Mouse (Mus musculus): ENCODE measurements around the gene Slc43a1. TPM values are rescaled to one million over a fixed set of nuclear protein-coding genes. Genes with fewer than 3 reads are reported as not detected.
A peak's percentile ranks its signal among the peaks of the same experiment; 100 is the strongest.
"Not testable (repeated sequence)": the region's sequence is repeated elsewhere in the genome, so short reads cannot be mapped to it uniquely, and the experiment has no call there.

The Slc43a1 gene
- total RNA-seq, 1 experiment from 2014 or later: 23.5 TPM

GRCm38 (mm10) chr2:84884611-84885010 lies 46.0 kb downstream of the Slc43a1 start:
- ATAC-seq (replicated peaks in 1 of 2; ENCODE audit: insufficient read depth in 1 of 2, low FRiP score in 2 of 2, low TSS enrichment in 1 of 2, low read depth in 1 of 2, poor library complexity in 2 of 2, severe bottlenecking in 2 of 2): no peak

- ATAC-seq (replicated peaks in 1 of 2; ENCODE audit: insufficient read depth in 1 of 2, low FRiP score in 2 of 2, low TSS enrichment in 1 of 2, low read depth in 1 of 2, poor library complexity in 2 of 2, severe bottlenecking in 2 of 2): no peak
Observed at GRCm38 (mm10) chr2:84885084-84886055, 46.7 kb downstream of the Slc43a1 start.

GRCm38 (mm10) chr2:84886234-84886731 lies 47.6 kb downstream of the Slc43a1 start, which contains the start of gene Rtn4rl2:
Gene Rtn4rl2 (minus strand): TSS chr2:84886710.
- ATAC-seq (replicated peaks in 1 of 2; ENCODE audit: insufficient read depth in 1 of 2, low FRiP score in 2 of 2, low TSS enrichment in 1 of 2, low read depth in 1 of 2, poor library complexity in 2 of 2, severe bottlenecking in 2 of 2): no peak

- no peak for ATAC-seq (replicated peaks in 1 of 2; ENCODE audit: insufficient read depth in 1 of 2, low FRiP score in 2 of 2, low TSS enrichment in 1 of 2, low read depth in 1 of 2, poor library complexity in 2 of 2, severe bottlenecking in 2 of 2)
Observed at GRCm38 (mm10) chr2:84886821-84887281, 48.2 kb downstream of the Slc43a1 start.

GRCm38 (mm10) chr2:84887411-84888271 lies 49.0 kb downstream of the Slc43a1 start:
- ATAC-seq (replicated peaks in 1 of 2; ENCODE audit: insufficient read depth in 1 of 2, low FRiP score in 2 of 2, low TSS enrichment in 1 of 2, low read depth in 1 of 2, poor library complexity in 2 of 2, severe bottlenecking in 2 of 2): peak; percentile 27 to 35; a peak in 2 of 4 replicates

- peak; percentile 28 to 58; a peak in 3 of 4 replicates for ATAC-seq (replicated peaks in 1 of 2; ENCODE audit: insufficient read depth in 1 of 2, low FRiP score in 2 of 2, low TSS enrichment in 1 of 2, low read depth in 1 of 2, poor library complexity in 2 of 2, severe bottlenecking in 2 of 2)
Observed at GRCm38 (mm10) chr2:84888657-84889315, 50.1 kb downstream of the Slc43a1 start.

- no peak for ATAC-seq (replicated peaks in 1 of 2; ENCODE audit: insufficient read depth in 1 of 2, low FRiP score in 2 of 2, low TSS enrichment in 1 of 2, low read depth in 1 of 2, poor library complexity in 2 of 2, severe bottlenecking in 2 of 2)
Observed at GRCm38 (mm10) chr2:84889316-84890044, 50.8 kb downstream of the Slc43a1 start.

GRCm38 (mm10) chr2:84890045-84890340 lies 51.3 kb downstream of the Slc43a1 start:
- peak; percentile 57 to 68 for ATAC-seq (replicated peaks in 1 of 2; ENCODE audit: insufficient read depth in 1 of 2, low FRiP score in 2 of 2, low TSS enrichment in 1 of 2, low read depth in 1 of 2, poor library complexity in 2 of 2, severe bottlenecking in 2 of 2)

- ATAC-seq (replicated peaks in 1 of 2; ENCODE audit: insufficient read depth in 1 of 2, low FRiP score in 2 of 2, low TSS enrichment in 1 of 2, low read depth in 1 of 2, poor library complexity in 2 of 2, severe bottlenecking in 2 of 2): no peak
Observed at GRCm38 (mm10) chr2:84893359-84893758, 54.7 kb downstream of the Slc43a1 start.

GRCm38 (mm10) chr2:84895495-84896198 lies 57.0 kb downstream of the Slc43a1 start:
- no peak for ATAC-seq (replicated peaks in 1 of 2; ENCODE audit: insufficient read depth in 1 of 2, low FRiP score in 2 of 2, low TSS enrichment in 1 of 2, low read depth in 1 of 2, poor library complexity in 2 of 2, severe bottlenecking in 2 of 2)

- not testable (repeated sequence) for ATAC-seq (replicated peaks in 1 of 2; ENCODE audit: insufficient read depth in 1 of 2, low FRiP score in 2 of 2, low TSS enrichment in 1 of 2, low read depth in 1 of 2, poor library complexity in 2 of 2, severe bottlenecking in 2 of 2)
Observed at GRCm38 (mm10) chr2:84896686-84897085, 58.0 kb downstream of the Slc43a1 start.

- no peak for ATAC-seq (replicated peaks in 1 of 2; ENCODE audit: insufficient read depth in 1 of 2, low FRiP score in 2 of 2, low TSS enrichment in 1 of 2, low read depth in 1 of 2, poor library complexity in 2 of 2, severe bottlenecking in 2 of 2)
Observed at GRCm38 (mm10) chr2:84912722-84913121, 74.1 kb downstream of the Slc43a1 start.

Other genes starting within 250 kb of the Slc43a1 start
- gene Ctnnd1, start 188.1 kb upstream of the Slc43a1 start, total RNA-seq (2017): 24.5 and 32.2 TPM in 2 replicates
- gene Btbd18, start 179.8 kb upstream of the Slc43a1 start, total RNA-seq (2017): 0.13 TPM in 1 of 2 replicates, not detected in the other
- 81.5 and 84.4 TPM in 2 replicates for gene Selenoh, start 168.1 kb upstream of the Slc43a1 start, total RNA-seq (2017)
- not detected in 2 replicates for gene Gm28635, start 160.8 kb upstream of the Slc43a1 start, total RNA-seq (2017)
- gene Med19, start 160.4 kb upstream of the Slc43a1 start, total RNA-seq (2017): 25.0 and 28.6 TPM in 2 replicates
- gene Tmx2, start 159.7 kb upstream of the Slc43a1 start, total RNA-seq (2017): 48.9 and 55.8 TPM in 2 replicates
- 30.1 and 33.2 TPM in 2 replicates for gene Zdhhc5, start 123.7 kb upstream of the Slc43a1 start, total RNA-seq (2017)
- gene Clp1, start 111.5 kb upstream of the Slc43a1 start, total RNA-seq (2017): 37.4 and 38.4 TPM in 2 replicates
- gene Ypel4, start 104.8 kb upstream of the Slc43a1 start, total RNA-seq (2017): 0.25 and 0.50 TPM in 2 replicates
- 2.0 TPM in 1 of 2 replicates, not detected in the other for gene Gm19426, start 95.2 kb upstream of the Slc43a1 start, total RNA-seq (2017)
- 0.63 TPM in 1 of 2 replicates, not detected in the other for gene Serping1, start 63.4 kb upstream of the Slc43a1 start, total RNA-seq (2017)
- 39.4 and 43.4 TPM in 2 replicates for gene Ube2l6, start 40.0 kb upstream of the Slc43a1 start, total RNA-seq (2017)
- gene Smtnl1, start 16.2 kb upstream of the Slc43a1 start, total RNA-seq (2017): 1.1 TPM in 2 replicates
- 20.7 and 27.7 TPM in 2 replicates for gene Timm10, start 11.9 kb upstream of the Slc43a1 start, total RNA-seq (2017)
- not detected in 2 replicates for gene Rtn4rl2, start 47.9 kb downstream of the Slc43a1 start, total RNA-seq (2017)
- 58.4 and 73.4 TPM in 2 replicates for gene Slc43a3, start 97.7 kb downstream of the Slc43a1 start, total RNA-seq (2017)
- 86.3 and 239 TPM in 2 replicates for gene Prg2, start 141.6 kb downstream of the Slc43a1 start, total RNA-seq (2017)
- gene Prg3, start 149.4 kb downstream of the Slc43a1 start, total RNA-seq (2017): 3.0 and 8.4 TPM in 2 replicates
- 390 and 439 TPM in 2 replicates for gene Ssrp1, start 198.4 kb downstream of the Slc43a1 start, total RNA-seq (2017)
- 0.69 TPM in 1 of 2 replicates, not detected in the other for gene P2rx3, start 198.6 kb downstream of the Slc43a1 start, total RNA-seq (2017)
- 9.9 and 15.9 TPM in 2 replicates for gene Tnks1bp1, start 209.2 kb downstream of the Slc43a1 start, total RNA-seq (2017)